Mouse (Mus musculus) liver, adult 2 months (tissue): Measurements from ENCODE around the gene Dohh. TPM values are rescaled to one million over a fixed set of nuclear protein-coding genes. Genes with fewer than 3 reads are reported as not detected.
A peak's percentile ranks its signal among the peaks of the same experiment; 100 is the strongest.

ENCODE experiments used
- DNase-seq: peaks from one replicate; pipeline ENCODE4 v3.0.0-alpha.2; 2011; ENCODE audit warnings: low read depth, low spot score; ENCODE audit errors: extremely low read depth
- H3K27ac ChIP-seq: fragments of 200-500 bp; replicated peaks from 2 replicates; pipeline ENCODE4 v1.5.1; 2012; ENCODE audit warnings: low read depth, mild to moderate bottlenecking, control low read depth, inconsistent platforms, low read length; ENCODE audit not compliant: insufficient read depth
- H3K27me3 ChIP-seq: fragments of 200-500 bp; 2 replicates; pipeline ENCODE4 v1.6.1; 2012; ENCODE audit warnings: mild to moderate bottlenecking, moderate library complexity, low read length, inconsistent platforms; ENCODE audit not compliant: control insufficient read depth, insufficient read depth
- H3K36me3 ChIP-seq: fragments of 200-500 bp; 2 replicates; pipeline ENCODE4 v1.6.1; 2012; ENCODE audit warnings: low read length, inconsistent platforms; ENCODE audit not compliant: control insufficient read depth, insufficient read depth
- H3K4me1 ChIP-seq: fragments of 200-500 bp; 2 replicates; pipeline ENCODE4 v1.6.1; 2011; ENCODE audit warnings: low read length; ENCODE audit not compliant: control insufficient read depth, insufficient read depth
- H3K4me3 ChIP-seq: fragments of 200-500 bp; 2 replicates; pipeline ENCODE4 v1.5.1; 2011; ENCODE audit warnings: low read depth, mild to moderate bottlenecking, control low read depth, low read length, moderate library complexity; ENCODE audit not compliant: insufficient read depth
- H3K79me2 ChIP-seq: fragments of 200-500 bp; 2 replicates; pipeline ENCODE4 v1.6.1; 2012; ENCODE audit warnings: inconsistent platforms, mild to moderate bottlenecking, low read length, moderate library complexity; ENCODE audit not compliant: control insufficient read depth, insufficient read depth
- H3K9ac ChIP-seq: fragments of 200-500 bp; 2 replicates; pipeline ENCODE4 v1.6.1; 2012; ENCODE audit warnings: low read depth, mild to moderate bottlenecking, control low read depth, inconsistent platforms, low read length
- CTCF ChIP-seq: fragments of 200-500 bp; IDR thresholded peaks from 2 replicates; pipeline ENCODE4 v1.5.1; 2011; ENCODE audit warnings: low read depth, low read length, control low read depth
- POLR2A ChIP-seq: fragments of 200-500 bp; IDR thresholded peaks from 2 replicates; pipeline ENCODE4 v1.6.1; 2011; ENCODE audit warnings: low read length, control low read depth; ENCODE audit not compliant: insufficient read depth; ENCODE audit errors: extremely low read depth
- WGBS: fragments of 180-500 bp; shearing (Covaris S2); methylation state at CpG from one replicate; pipeline ENCODE4 v1.1.7; 2018; 5-methylcytosine and 5-hydroxymethylcytosine counted together
- polyA plus RNA-seq: library from polyadenylated mRNA; depleted of rRNA; stranded (reverse); fragments of >200 nt; gene quantifications from 2 replicates; pipeline ENCODE4 v1.2.3, GENCODE M21; 2012
- total RNA-seq: library from RNA; depleted of rRNA; stranded (reverse); fragments of >200 nt; gene quantifications from 2 replicates; pipeline ENCODE4 v1.2.3, GENCODE M21; 2014

The Dohh gene
- total and polyA plus RNA-seq, 2 experiments: 39.7 to 49.7 TPM

DNA sequence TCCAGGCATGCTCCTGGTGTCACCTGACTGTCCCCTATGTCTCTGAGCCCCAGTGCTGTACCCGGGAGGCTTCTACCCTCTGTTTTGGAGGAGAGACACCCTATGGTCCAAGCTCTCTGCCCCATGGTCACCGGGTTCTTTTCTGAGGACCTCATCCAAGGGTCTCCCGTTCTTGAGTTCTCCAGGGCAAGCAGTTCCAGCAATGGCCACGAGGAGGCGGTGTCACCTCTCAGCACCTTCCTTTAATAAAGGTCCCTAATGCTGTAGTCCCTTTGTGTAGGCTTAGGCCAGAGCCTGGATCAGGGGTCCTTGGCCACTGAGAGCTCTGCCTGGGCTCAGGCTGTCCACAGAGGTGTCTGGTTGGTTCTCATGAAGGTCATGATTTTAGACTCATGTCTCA is 10.9 kb downstream of the Dohh start:
- H3K27ac ChIP-seq: no peak overlapping the region

DNA sequence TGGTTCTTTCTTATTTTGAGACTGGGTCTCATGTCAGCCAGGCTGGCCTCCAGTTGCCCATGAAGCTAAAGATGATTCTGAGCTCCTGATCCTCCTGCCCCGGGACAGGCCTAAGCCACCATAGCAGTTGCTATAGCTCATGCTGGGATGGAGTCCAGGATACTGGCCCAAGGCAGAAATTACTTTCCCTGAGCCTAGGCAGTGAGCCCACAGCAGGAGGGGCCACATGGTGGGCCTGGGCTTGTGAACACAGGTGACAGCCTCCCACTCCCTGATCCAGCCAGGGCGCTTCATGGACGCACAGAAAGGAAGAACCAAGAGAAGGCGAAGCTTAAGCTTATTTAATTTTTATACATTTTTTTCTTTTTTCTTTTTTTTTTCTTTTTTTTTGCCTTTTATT is 11.6 kb downstream of the Dohh start:
- no peaks in the 10 kb centered on the region for H3K27me3 ChIP-seq
- WGBS: 93% methylated on average over 4 of the region's 4 CpGs
- peaks cover 3% of the 10 kb centered on the region for H3K4me1 ChIP-seq
- H3K79me2 ChIP-seq: 0 out of 2 replicates have a peak, but pooled peaks cover 3% of the 10 kb centered on the region
- H3K4me3 ChIP-seq: no peak overlapping the region
- H3K36me3 ChIP-seq: peaks cover 10% of the 10 kb centered on the region; the same call in 1 of the 2 replicates
- DNase-seq: no peak
- H3K27ac ChIP-seq: no peak overlapping the region
- H3K9ac ChIP-seq: no peak overlapping the region
- TF ChIP-seq POLR2A: no peak
- TF ChIP-seq CTCF: no peak

More for the DNA sequence above, 10.9 kb downstream of the Dohh start:
- H3K27me3 ChIP-seq: no peaks in the 10 kb centered on the region
- no peak for DNase-seq
- TF ChIP-seq POLR2A (no peak), CTCF (peak; percentile 91)
- peaks cover 5% of the 10 kb centered on the region; the same call in 1 of the 2 replicates for H3K36me3 ChIP-seq
- H3K9ac ChIP-seq: no peak overlapping the region
- WGBS: 14% methylated on average over 5 of the region's 5 CpGs
- peaks cover 3% of the 10 kb centered on the region for H3K4me1 ChIP-seq
- no peaks in the 10 kb centered on the region for H3K79me2 ChIP-seq
- no peak overlapping the region for H3K4me3 ChIP-seq

DNA sequence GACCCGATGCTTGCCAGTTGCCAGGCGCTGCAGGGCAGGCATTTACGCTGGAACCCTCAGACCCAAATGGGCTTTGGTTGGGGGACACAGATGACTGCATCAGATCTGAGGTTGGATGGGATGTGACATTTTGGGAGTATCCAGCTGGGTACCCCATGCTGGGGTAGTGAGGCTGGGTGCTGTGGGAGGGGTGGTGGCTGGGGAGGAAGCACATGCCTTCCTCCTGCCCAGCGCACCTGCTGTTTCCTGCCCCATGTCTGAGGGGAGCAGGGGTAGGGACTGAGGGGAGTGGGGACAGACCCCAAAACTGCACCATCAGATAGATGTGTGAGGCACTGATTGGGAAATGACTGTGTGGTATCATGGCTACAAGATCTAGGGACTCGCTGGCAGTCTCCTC is 12.5 kb downstream of the Dohh start:
- 93% methylated on average over 5 of the region's 5 CpGs for WGBS
- Histone ChIP-seq H3K4me1 (peaks cover 3% of the 10 kb centered on the region), H3K27me3 (no peaks in the 10 kb centered on the region), H3K79me2 (0 out of 2 replicates have a peak, but pooled peaks cover 3% of the 10 kb centered on the region), H3K36me3 (peaks cover 11% of the 10 kb centered on the region; the same call in 1 of the 2 replicates), H3K27ac (no peak overlapping the region), H3K4me3 (no peak overlapping the region), H3K9ac (no peak overlapping the region)
- no peak for DNase-seq
- no peak for TF ChIP-seq POLR2A
- no peak for TF ChIP-seq CTCF

DNA sequence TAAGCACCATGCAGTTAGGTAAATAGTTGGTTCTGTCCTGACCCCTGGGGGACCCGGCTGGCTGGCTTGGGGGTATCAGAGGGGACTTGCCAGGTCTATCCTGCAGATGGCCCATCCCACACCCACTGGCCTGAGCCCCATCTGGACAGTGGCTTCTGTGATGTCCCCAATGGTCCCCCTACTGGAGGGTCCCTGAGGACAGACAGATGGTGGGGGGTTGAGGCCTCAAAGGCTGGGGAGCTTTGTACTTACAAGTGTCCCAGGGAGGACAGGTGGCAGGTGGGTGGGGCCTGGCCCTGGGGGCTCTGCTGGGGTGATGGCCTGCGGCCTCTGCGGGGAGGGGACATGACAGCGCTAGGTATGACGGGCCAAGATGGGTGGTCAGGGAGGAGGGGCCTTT is 15.1 kb downstream of the Dohh start:
- no peak for DNase-seq
- Histone ChIP-seq H3K9ac (no peak overlapping the region), H3K27ac (no peak overlapping the region), H3K4me3 (no peak overlapping the region), H3K4me1 (peaks cover 3% of the 10 kb centered on the region; the same call in 1 of the 2 replicates), H3K79me2 (0 out of 2 replicates have a peak, but pooled peaks cover 3% of the 10 kb centered on the region), H3K36me3 (peaks cover 12% of the 10 kb centered on the region; the same call in 1 of the 2 replicates), H3K27me3 (no peaks in the 10 kb centered on the region)
- TF ChIP-seq CTCF (no peak), POLR2A (no peak)
- WGBS: 89% methylated on average over 5 of the region's 5 CpGs

DNA sequence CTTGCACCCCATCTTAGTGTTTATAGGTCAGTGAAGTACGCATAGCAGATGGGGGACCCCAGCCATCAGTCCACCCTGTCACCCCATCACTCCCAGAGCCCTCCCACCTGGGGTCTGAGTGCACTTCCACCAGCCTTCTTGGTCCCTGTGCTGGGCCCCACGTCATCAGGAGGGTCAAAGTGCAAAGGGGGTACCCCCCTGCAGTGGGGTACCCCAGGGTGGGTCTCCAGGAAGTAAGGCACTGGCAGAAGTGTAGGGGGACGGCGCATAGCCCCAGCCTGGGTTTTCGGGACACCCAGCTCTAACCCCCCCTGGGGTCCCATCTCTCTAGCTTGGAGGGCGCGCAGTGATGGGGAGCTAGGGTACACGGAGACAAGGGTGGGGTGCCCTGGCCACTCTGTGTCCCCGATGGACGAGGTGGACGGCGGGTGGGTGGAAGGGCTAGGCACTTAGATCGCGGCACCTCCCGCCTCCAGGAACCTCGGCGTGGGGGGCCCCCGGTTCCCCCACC is 15.6 kb downstream of the Dohh start:
- no peak for DNase-seq
- TF ChIP-seq CTCF (no peak), POLR2A (no peak)
- Histone ChIP-seq H3K27me3 (no peaks in the 10 kb centered on the region), H3K4me3 (no peak overlapping the region), H3K4me1 (peaks cover 3% of the 10 kb centered on the region; the same call in 1 of the 2 replicates), H3K36me3 (peaks cover 15% of the 10 kb centered on the region; the same call in 1 of the 2 replicates), H3K79me2 (0 out of 2 replicates have a peak, but pooled peaks cover 3% of the 10 kb centered on the region), H3K27ac (no peak overlapping the region), H3K9ac (no peak overlapping the region)
- WGBS: 92% methylated on average over 18 of the region's 18 CpGs
